Mouse (Mus musculus) hindbrain, embryonic 12.5 days (tissue): ENCODE results near the gene Nyx. TPM values are rescaled to one million over a fixed set of nuclear protein-coding genes. Genes with fewer than 3 reads are reported as not detected.

Source experiments
- polyA plus RNA-seq: library from polyadenylated mRNA; unstranded; fragments of >200 nt; fragmentation: Nextera tagmentation; extraction: Ambion mirVana; gene quantifications from 2 replicates; pipeline ENCODE4 v1.2.1, GENCODE M21; 2016

Gene Nyx
- polyA plus RNA-seq, 1 experiment from 2014 or later = 0.13 TPM

Other genes starting within 250 kb of the Nyx start
- 160 and 169 TPM in 2 replicates for gene Ddx3x, start 185.1 kb upstream of the Nyx start, polyA plus RNA-seq
- gene Gpr34, start 166.0 kb downstream of the Nyx start, polyA plus RNA-seq = 2.4 and 3.3 TPM in 2 replicates
- 0.56 and 0.67 TPM in 2 replicates for gene Gpr82, start 195.3 kb downstream of the Nyx start, polyA plus RNA-seq